Mouse (Mus musculus): ENCODE measurements around the gene Ranbp17.

- TF ChIP-seq CTCF (conservative IDR thresholded peaks at IDR 0.05; ENCODE audit: low read length): no peak
- no peak for TF ChIP-seq POU5F1 (IDR thresholded peaks at IDR 0.05; ENCODE audit: borderline replicate concordance, low read length)
Observed at GRCm38 (mm10) chr11:33226516-33226915, 287.0 kb downstream of the Ranbp17 start.

All from E14TG2a.4 (cell line).